Mouse (Mus musculus): ENCODE data around the gene Phf2.

- no peak for TF ChIP-seq CTCF (IDR thresholded peaks at IDR 0.05; ENCODE audit: low read depth)
- TF ChIP-seq EP300 (IDR thresholded peaks at IDR 0.05; ENCODE audit: low read depth), result no peak
These were observed 7.4 kb downstream of the Phf2 start for GRCm38 (mm10) chr13:48863556-48863955.
